In genomic region chr2:127483001-127483400, GRCm38 (mm10) we compare ENCODE assay signal across 7 mouse cellular contexts. TPM values are rescaled to one million over a fixed set of nuclear protein-coding genes. Genes with fewer than 3 reads are reported as not detected.
A peak's percentile ranks its signal among the peaks of the same experiment; 100 is the strongest.
DNase-seq lines count a peak whose midpoint lies in the region; ATAC-seq and TF ChIP-seq lines count a peak whose summit lies in the region.

No protein-coding gene starts in this region.

- no peak overlapping the region for H3K27ac ChIP-seq in MEL (ENCODE audit: control insufficient read depth, low read depth, low read length)
- H3K27ac ChIP-seq in heart, embryonic 12.5 days (ENCODE audit: poor library complexity, severe bottlenecking): no peak overlapping the region
- no peak overlapping the region for H3K27ac ChIP-seq in midbrain, embryonic 14.5 days (replicated peaks; ENCODE audit: low read depth, low read length)

- TF ChIP-seq CTCF in MEL (IDR thresholded peaks at IDR 0.05 in 2 of 3, conservative IDR thresholded peaks at IDR 0.05 in 1 of 3; ENCODE audit: control insufficient read depth in 1 of 3, insufficient read depth in 1 of 3, low read depth in 2 of 3, low read length in 3 of 3, poor library complexity in 1 of 3, severe bottlenecking in 1 of 3): no peak
- no peak for TF ChIP-seq CTCF in brain, embryonic 14.5 days (IDR thresholded peaks at IDR 0.05; ENCODE audit: borderline replicate concordance, extremely low read depth, insufficient read depth, insufficient read length)

- no peak for TF ChIP-seq EP300 in MEL (IDR thresholded peaks at IDR 0.05; ENCODE audit: low read depth in 1 of 2, low read length in 2 of 2)

- H3K27me3 ChIP-seq in MEL (ENCODE audit: control insufficient read depth in 1 of 2, insufficient read depth in 2 of 2, low read length in 2 of 2): peaks cover 0 to 6% of the 10 kb centered on the region in 2 experiments; a peak in 2 of 4 replicates
- peaks cover 79% of the 10 kb centered on the region for H3K27me3 ChIP-seq in heart, embryonic 12.5 days (replicated peaks)
- peaks cover 60% of the 10 kb centered on the region for H3K27me3 ChIP-seq in midbrain, embryonic 14.5 days (ENCODE audit: control insufficient read depth, insufficient read depth, low read length)

- 1% methylated on average over 21 of the region's 21 CpGs for WGBS in heart, embryonic 12.5 days
- WGBS in midbrain, embryonic 14.5 days: 1% methylated on average over 18 of the region's 21 CpGs

- DNase-seq in MEL (ENCODE audit: low read depth, low spot score): peak; percentile 13
- DNase-seq in brain, embryonic 14.5 days (ENCODE audit: low read depth): peak; percentile 52
- DNase-seq in kidney, postnatal 4 days: peak; percentile 47 to 64
- no peak for DNase-seq in midbrain, embryonic 14.5 days
- no peak for DNase-seq in B cell, adult 2 months
- no peak for DNase-seq in left cerebral cortex, adult 8-10 months (ENCODE audit: low spot score in 2 of 2)

- no peaks in the 10 kb centered on the region for H3K9me3 ChIP-seq in MEL (replicated peaks; ENCODE audit: insufficient read depth, low read length)
- H3K9me3 ChIP-seq in heart, embryonic 12.5 days (replicated peaks): no peaks in the 10 kb centered on the region
- no peaks in the 10 kb centered on the region for H3K9me3 ChIP-seq in midbrain, embryonic 14.5 days (ENCODE audit: control insufficient read depth, low read length)

- no peaks in the 10 kb centered on the region for H3K4me1 ChIP-seq in MEL (ENCODE audit: control insufficient read depth in 1 of 2, insufficient read depth in 2 of 2, low read length in 2 of 2)
- peaks cover 31% of the 10 kb centered on the region for H3K4me1 ChIP-seq in heart, embryonic 12.5 days (replicated peaks)
- peaks cover 15% of the 10 kb centered on the region; the same call in 1 of the 2 replicates for H3K4me1 ChIP-seq in midbrain, embryonic 14.5 days (ENCODE audit: control insufficient read depth, insufficient read depth, low read length)

- H3K4me3 ChIP-seq in MEL (ENCODE audit: control insufficient read depth in 1 of 2, insufficient read depth in 1 of 2, low read depth in 2 of 2, low read length in 2 of 2): peak overlapping the region in 1 of 2 experiments; percentile 28; a peak in 1 of 4 replicates
- H3K4me3 ChIP-seq in heart, embryonic 12.5 days: peak overlapping the region; percentile 64
- H3K4me3 ChIP-seq in midbrain, embryonic 14.5 days (replicated peaks; ENCODE audit: low read depth, low read length): peak overlapping the region; percentile 25; the same call in 1 of the 2 replicates

- TF ChIP-seq RAD21 in MEL (IDR thresholded peaks at IDR 0.05; ENCODE audit: low read depth, low read length): no peak

- no peaks in the 10 kb centered on the region for H3K79me2 ChIP-seq in MEL (ENCODE audit: control insufficient read depth, insufficient read depth, low read length, poor library complexity)

- ATAC-seq in heart, embryonic 12.5 days (ENCODE audit: insufficient number of reproducible peaks, low FRiP score): no peak
- ATAC-seq in midbrain, embryonic 14.5 days (ENCODE audit: low FRiP score, low TSS enrichment): no peak

- no peak overlapping the region for H3K9ac ChIP-seq in MEL (ENCODE audit: control insufficient read depth, low read depth, low read length, poor library complexity, severe bottlenecking)
- no peak overlapping the region for H3K9ac ChIP-seq in heart, embryonic 12.5 days
- H3K9ac ChIP-seq in midbrain, embryonic 14.5 days (replicated peaks; ENCODE audit: low read length): no peak overlapping the region

- H3K36me3 ChIP-seq in MEL (ENCODE audit: control insufficient read depth in 1 of 2, insufficient read depth in 2 of 2, low read length in 2 of 2): no peaks in the 10 kb centered on the region
- H3K36me3 ChIP-seq in heart, embryonic 12.5 days: no peaks in the 10 kb centered on the region
- no peaks in the 10 kb centered on the region for H3K36me3 ChIP-seq in midbrain, embryonic 14.5 days (ENCODE audit: control insufficient read depth, insufficient read depth, low read length)

- TF ChIP-seq POLR2A in MEL (IDR thresholded peaks at IDR 0.05; ENCODE audit: control insufficient read depth in 1 of 2, insufficient read depth in 1 of 2, low read depth in 1 of 2, low read length in 2 of 2, poor library complexity in 1 of 2): no peak
- no peak for TF ChIP-seq POLR2A in brain, embryonic 14.5 days (IDR thresholded peaks at IDR 0.05; ENCODE audit: borderline replicate concordance, extremely low read depth, insufficient read depth, insufficient read length, poor library complexity, severe bottlenecking)

- peak overlapping the region; percentile 97 for H3K4me2 ChIP-seq in heart, embryonic 12.5 days
- H3K4me2 ChIP-seq in midbrain, embryonic 14.5 days (ENCODE audit: low read length): peak overlapping the region; percentile 51

TF ChIP-seq in MEL, 35 proteins besides CTCF, POLR2A, EP300 and RAD21:
- TF ChIP-seq MYC (IDR thresholded peaks at IDR 0.05; ENCODE audit: low read depth, low read length): no peak
- TF ChIP-seq SIN3A (IDR thresholded peaks at IDR 0.05; ENCODE audit: low read length): no peak
- no peak for TF ChIP-seq MAZ (IDR thresholded peaks at IDR 0.05; ENCODE audit: low read depth, low read length)
- no peak for TF ChIP-seq POLR2AphosphoS2 (IDR thresholded peaks at IDR 0.05; ENCODE audit: low read length)
- no peak for TF ChIP-seq RCOR1 (IDR thresholded peaks at IDR 0.05; ENCODE audit: low read depth, low read length)
TF ChIP-seq in MEL: peak in this region for 0.

RNA-seq across cellular contexts. Expression of gene Fahd2a, which starts 38.6 kb away (rescaled TPM):
- 7.2 and 8.2 TPM in 2 replicates for total RNA-seq in MEL (2012; rRNA removed)
- polyA plus RNA-seq in MEL (2012; ENCODE audit: insufficient read depth in 1 of 2, insufficient read length in 2 of 2, low read depth in 1 of 2, low replicate concordance in 2 of 2, missing spikeins in 1 of 2): 1 to 10 TPM in 1 of 2 experiments, not detected in 1; 6.8 TPM
- polyA plus RNA-seq in brain, embryonic 14.5 days (2012; rRNA removed): 25.8 and 30.8 TPM in 2 replicates
- polyA plus RNA-seq in heart, embryonic 12.5 days (2016; fragmentation: Nextera tagmentation; extraction: Ambion mirVana): 26.2 and 29.0 TPM in 2 replicates
- polyA plus RNA-seq in midbrain, embryonic 14.5 days (2014; fragmentation: Nextera tagmentation; extraction: Ambion mirVana): 37.0 and 42.8 TPM in 2 replicates
- 10 to 100 TPM; 19.1 to 24.8 (median 21.9) TPM for total RNA-seq in left cerebral cortex, adult 8-10 months (2022)

RNA-seq across cellular contexts. Expression of gene Kcnip3, which starts 38.9 kb away (rescaled TPM):
- not detected in 2 replicates for total RNA-seq in MEL (2012; rRNA removed)
- polyA plus RNA-seq in MEL (2012; ENCODE audit: insufficient read depth in 1 of 2, insufficient read length in 2 of 2, low read depth in 1 of 2, low replicate concordance in 2 of 2, missing spikeins in 1 of 2): under 1 TPM in 1 of 2 experiments, not detected in 1; 0.22 TPM
- 15.2 and 15.5 TPM in 2 replicates for polyA plus RNA-seq in brain, embryonic 14.5 days (2012; rRNA removed)
- polyA plus RNA-seq in heart, embryonic 12.5 days (2016; fragmentation: Nextera tagmentation; extraction: Ambion mirVana): 1.2 TPM in 2 replicates
- 10.7 and 13.1 TPM in 2 replicates for polyA plus RNA-seq in midbrain, embryonic 14.5 days (2014; fragmentation: Nextera tagmentation; extraction: Ambion mirVana)
- 100 to 1,000 TPM; 120 to 130 (median 126) TPM for total RNA-seq in left cerebral cortex, adult 8-10 months (2022)

RNA-seq across cellular contexts. Expression of gene Gpat2, which starts 58.0 kb away (rescaled TPM):
- not detected in 2 replicates for total RNA-seq in MEL (2012; rRNA removed)
- under 1 TPM in 1 of 2 experiments, not detected in 1; 0.07 TPM for polyA plus RNA-seq in MEL (2012; ENCODE audit: insufficient read depth in 1 of 2, insufficient read length in 2 of 2, low read depth in 1 of 2, low replicate concordance in 2 of 2, missing spikeins in 1 of 2)
- 0.07 and 0.13 TPM in 2 replicates for polyA plus RNA-seq in brain, embryonic 14.5 days (2012; rRNA removed)
- 0.44 and 0.45 TPM in 2 replicates for polyA plus RNA-seq in heart, embryonic 12.5 days (2016; fragmentation: Nextera tagmentation; extraction: Ambion mirVana)
- polyA plus RNA-seq in midbrain, embryonic 14.5 days (2014; fragmentation: Nextera tagmentation; extraction: Ambion mirVana): 0.08 TPM in 2 replicates
- total RNA-seq in left cerebral cortex, adult 8-10 months (2022): under 1 TPM; 0.27 to 0.63 (median 0.39) TPM

RNA-seq across cellular contexts. Expression of gene Prom2, which starts 58.3 kb away (rescaled TPM):
- not detected in 2 replicates for total RNA-seq in MEL (2012; rRNA removed)
- not detected for polyA plus RNA-seq in MEL (2012; ENCODE audit: insufficient read depth in 1 of 2, insufficient read length in 2 of 2, low read depth in 1 of 2, low replicate concordance in 2 of 2, missing spikeins in 1 of 2)
- 0.42 and 0.59 TPM in 2 replicates for polyA plus RNA-seq in brain, embryonic 14.5 days (2012; rRNA removed)
- polyA plus RNA-seq in heart, embryonic 12.5 days (2016; fragmentation: Nextera tagmentation; extraction: Ambion mirVana): 0.19 and 0.21 TPM in 2 replicates
- not detected in 2 replicates for polyA plus RNA-seq in midbrain, embryonic 14.5 days (2014; fragmentation: Nextera tagmentation; extraction: Ambion mirVana)
- under 1 TPM; 0.26 to 0.50 (median 0.38) TPM for total RNA-seq in left cerebral cortex, adult 8-10 months (2022)

Comparison
In these comparisons a context has a peak if more than half of its experiments do, and no peak if none do; other contexts are left out.
1. DNase-seq: peak in MEL (single experiment), brain, embryonic 14.5 days (single experiment) and kidney, postnatal 4 days (2 of 2); none in midbrain, embryonic 14.5 days (single experiment), B cell, adult 2 months (0 of 2) and left cerebral cortex, adult 8-10 months (0 of 2).